Mouse (Mus musculus): ENCODE data around the gene Coa7. TPM values are rescaled to one million over a fixed set of nuclear protein-coding genes. Genes with fewer than 3 reads are reported as not detected.

Gene Coa7
- 50.4 and 57.5 TPM in 2 replicates for polyA plus RNA-seq (2016; fragmentation: Nextera tagmentation; extraction: Ambion mirVana)

DNA sequence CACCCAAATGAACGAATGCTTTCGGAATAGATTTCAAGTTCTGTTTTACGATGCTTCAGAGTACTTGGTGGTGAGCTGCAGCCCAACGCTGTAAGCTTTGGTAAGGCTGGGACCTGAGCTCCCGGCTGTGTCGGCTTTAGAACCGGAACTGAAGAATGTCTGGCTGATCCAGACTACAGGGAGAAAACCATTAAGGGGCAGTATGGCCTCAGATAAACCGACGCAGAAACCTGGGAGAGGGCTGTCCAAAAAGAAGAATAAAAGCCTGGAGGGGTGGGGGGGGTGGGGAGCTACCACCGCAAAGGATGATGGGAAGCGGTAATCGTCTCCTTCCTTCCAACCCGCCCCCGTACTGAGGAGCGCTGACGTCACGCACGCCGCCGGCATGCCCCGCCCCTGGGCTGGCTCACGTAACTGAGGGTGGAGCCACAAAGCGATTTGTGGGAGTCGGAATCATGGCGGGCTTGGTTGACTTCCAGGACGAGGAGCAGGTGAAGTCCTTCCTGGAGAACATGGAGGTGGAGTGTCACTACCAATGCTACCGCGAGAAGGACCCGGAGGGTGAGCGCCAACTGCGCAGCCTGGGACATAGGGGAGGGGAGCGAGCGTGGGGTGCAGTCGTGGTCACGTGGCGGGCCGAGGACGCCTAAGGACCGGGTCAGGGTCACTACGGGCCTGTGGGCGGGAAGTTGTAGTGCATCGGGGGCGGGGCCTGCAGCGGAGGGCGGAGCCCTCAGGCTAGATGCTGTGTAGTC lies at the start of gene Coa7:
TSS of gene Coa7 (plus strand) at position 411 of the 755 bp plus-strand sequence.
- H3K36me3 ChIP-seq = peaks cover 17% of the 10 kb centered on the region
- H3K9me3 ChIP-seq = no peaks in the 10 kb centered on the region
- H3K4me2 ChIP-seq (replicated peaks) = peak within 1 kb of the TSS; percentile 61
- H3K9ac ChIP-seq (replicated peaks) = peak within 1 kb of the TSS; percentile 60
- under 1% methylated on average over 45 of the region's 45 CpGs for WGBS
- peak within 1 kb of the TSS; percentile 70 for H3K4me3 ChIP-seq
- no peaks in the 10 kb centered on the region for H3K27me3 ChIP-seq
- H3K27ac ChIP-seq (replicated peaks) = peak within 1 kb of the TSS; percentile 93
- peak; percentile 95 for ATAC-seq (ENCODE audit: low FRiP score, low read depth)
- peaks cover 9% of the 10 kb centered on the region; the same call in 1 of the 2 replicates for H3K4me1 ChIP-seq

DNA sequence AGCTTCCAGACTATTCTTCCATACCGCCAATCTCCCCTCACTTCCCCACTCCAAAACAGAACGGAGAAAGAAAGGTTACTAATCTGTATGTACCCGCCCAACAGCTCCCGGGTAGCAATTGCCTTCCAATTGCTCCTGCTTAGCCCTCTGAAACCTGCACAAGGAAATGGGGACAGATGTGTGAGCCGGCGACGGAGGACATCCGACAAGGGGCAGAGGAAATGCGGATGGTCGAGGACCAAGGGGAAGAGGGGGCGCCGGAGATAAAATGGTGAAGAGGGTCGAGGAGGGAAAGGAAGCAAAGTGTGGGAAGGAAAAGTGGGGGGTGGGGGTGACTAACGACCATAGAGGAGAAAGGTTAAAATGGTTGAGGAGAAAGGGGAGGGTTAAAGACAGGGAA lies 27.7 kb upstream of the Coa7 start:
- Histone ChIP-seq H3K27ac (replicated peaks) (peak overlapping the region; percentile 96), H3K9me3 (no peaks in the 10 kb centered on the region), H3K4me2 (replicated peaks) (peak overlapping the region; percentile 65), H3K4me3 (peak overlapping the region; percentile 92), H3K36me3 (peaks cover 5% of the 10 kb centered on the region; the same call in 1 of the 2 replicates), H3K27me3 (no peaks in the 10 kb centered on the region), H3K9ac (replicated peaks) (peak overlapping the region; percentile 93), H3K4me1 (peaks cover 18% of the 10 kb centered on the region)
- 2% methylated on average over 14 of the region's 14 CpGs for WGBS
- peak; percentile 16; the same call in 1 of the 2 replicates for ATAC-seq (ENCODE audit: low FRiP score, low read depth)

DNA sequence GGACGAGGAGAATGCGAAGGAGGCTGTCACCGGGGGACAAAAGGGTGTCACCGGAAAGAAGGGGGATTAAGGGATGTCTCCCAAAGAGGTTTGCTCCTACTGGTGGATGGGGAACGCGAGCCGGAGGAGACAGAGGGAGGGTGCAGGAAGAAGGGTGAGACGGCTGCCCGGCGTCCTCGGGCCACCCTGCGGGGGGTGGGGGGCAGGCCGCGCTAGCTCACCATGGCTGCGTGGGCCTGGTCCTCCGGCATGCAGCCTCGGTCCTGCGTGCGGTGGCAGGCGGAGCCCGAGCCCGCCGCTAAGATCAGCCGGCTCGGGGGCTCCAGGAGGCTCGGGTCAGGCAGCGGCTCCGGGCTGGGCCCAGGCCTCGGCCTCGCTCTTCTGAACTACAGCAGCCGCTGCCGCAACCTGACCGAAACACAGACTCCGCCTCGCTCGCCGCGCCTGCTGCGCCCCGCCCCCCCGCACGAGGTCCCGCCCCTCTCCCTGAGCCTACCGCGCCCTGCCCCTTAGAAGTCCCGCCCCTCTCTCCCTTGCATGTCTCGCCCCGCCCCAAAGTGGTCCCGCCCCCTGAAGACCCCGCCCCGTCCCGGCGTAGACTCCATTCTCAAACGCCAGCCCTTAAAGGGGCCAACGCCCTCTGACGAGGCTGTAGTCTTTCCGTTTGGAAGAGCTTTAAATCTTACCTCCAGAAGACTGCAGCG lies 27.1 kb upstream of the Coa7 start, which contains the start of gene Zyg11b:
TSS of gene Zyg11b (minus strand) at position 427 of the 704 bp plus-strand sequence.
- Histone ChIP-seq H3K27me3 (no peaks in the 10 kb centered on the region), H3K9ac (replicated peaks) (peak within 1 kb of the TSS; percentile 93), H3K9me3 (no peaks in the 10 kb centered on the region), H3K36me3 (peaks cover 5% of the 10 kb centered on the region; the same call in 1 of the 2 replicates), H3K4me1 (peaks cover 18% of the 10 kb centered on the region), H3K4me2 (replicated peaks) (peak within 1 kb of the TSS; percentile 65), H3K4me3 (peak within 1 kb of the TSS; percentile 92), H3K27ac (replicated peaks) (peak within 1 kb of the TSS; percentile 96)
- peak; percentile 95 for ATAC-seq (ENCODE audit: low FRiP score, low read depth)
- under 1% methylated on average over 58 of the region's 58 CpGs for WGBS

DNA sequence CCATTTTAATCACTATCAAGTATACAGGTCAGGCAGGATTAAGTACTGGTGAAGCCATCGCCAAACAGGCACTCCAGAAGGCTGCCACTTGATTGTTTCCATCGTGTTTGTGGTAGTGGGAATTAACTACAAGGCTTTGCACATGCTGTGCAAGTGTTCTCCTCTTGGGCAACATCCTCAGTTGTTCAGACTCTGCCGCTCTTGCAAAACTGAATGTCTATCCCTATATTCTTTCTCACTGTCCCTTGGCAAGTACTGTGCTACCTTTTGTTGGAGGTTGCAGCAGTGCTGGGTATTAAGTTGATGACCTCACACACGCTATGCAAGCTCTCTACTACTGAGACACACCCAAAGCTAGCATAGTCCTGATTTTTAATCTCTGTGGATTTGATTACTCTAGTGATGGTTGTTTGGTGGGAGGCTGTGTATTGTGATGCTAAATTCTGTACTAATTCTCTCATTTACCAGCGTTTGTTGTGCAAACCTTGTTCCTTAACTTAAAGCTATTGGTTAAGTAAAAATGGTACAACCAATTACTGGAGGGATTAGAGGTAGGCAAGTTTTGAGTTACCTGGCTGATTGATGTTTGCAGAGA lies 25.5 kb upstream of the Coa7 start:
- Histone ChIP-seq H3K4me3 (no peak overlapping the region), H3K4me2 (replicated peaks) (no peak overlapping the region), H3K36me3 (no peaks in the 10 kb centered on the region), H3K27me3 (no peaks in the 10 kb centered on the region), H3K27ac (replicated peaks) (no peak overlapping the region), H3K9ac (replicated peaks) (no peak overlapping the region), H3K4me1 (peaks cover 18% of the 10 kb centered on the region), H3K9me3 (peaks cover 3% of the 10 kb centered on the region; the same call in 1 of the 2 replicates)
- no peak for ATAC-seq (ENCODE audit: low FRiP score, low read depth)
- WGBS = 74% methylated on average over 5 of the region's 5 CpGs

DNA sequence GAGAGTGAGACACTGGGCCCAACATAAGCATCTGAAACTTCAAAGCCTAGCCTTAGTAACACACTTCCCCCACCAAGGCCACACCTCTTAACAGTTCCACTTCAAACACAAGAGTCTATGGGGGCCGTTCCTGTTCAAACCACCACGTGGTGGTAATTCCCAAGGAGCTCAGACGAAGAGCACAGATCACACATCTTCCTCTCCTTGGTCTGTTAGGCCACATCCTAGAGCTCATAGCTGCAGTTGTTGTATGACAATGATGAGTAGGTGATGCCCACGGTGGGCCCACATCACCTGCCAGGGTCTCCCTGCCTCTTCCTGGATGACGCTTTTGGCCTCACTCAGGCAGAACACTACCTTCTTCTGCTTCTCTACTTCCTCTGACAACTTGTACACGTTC lies 17.2 kb upstream of the Coa7 start:
- H3K27me3 ChIP-seq = no peaks in the 10 kb centered on the region
- WGBS = 81% methylated on average over 6 of the region's 6 CpGs
- no peak overlapping the region for H3K9ac ChIP-seq (replicated peaks)
- peaks cover 6% of the 10 kb centered on the region; the same call in 1 of the 2 replicates for H3K9me3 ChIP-seq
- no peak overlapping the region for H3K4me3 ChIP-seq
- H3K4me1 ChIP-seq = no peaks in the 10 kb centered on the region
- no peak overlapping the region for H3K4me2 ChIP-seq (replicated peaks)
- H3K27ac ChIP-seq (replicated peaks) = no peak overlapping the region
- no peak for ATAC-seq (ENCODE audit: low FRiP score, low read depth)
- H3K36me3 ChIP-seq = no peaks in the 10 kb centered on the region

DNA sequence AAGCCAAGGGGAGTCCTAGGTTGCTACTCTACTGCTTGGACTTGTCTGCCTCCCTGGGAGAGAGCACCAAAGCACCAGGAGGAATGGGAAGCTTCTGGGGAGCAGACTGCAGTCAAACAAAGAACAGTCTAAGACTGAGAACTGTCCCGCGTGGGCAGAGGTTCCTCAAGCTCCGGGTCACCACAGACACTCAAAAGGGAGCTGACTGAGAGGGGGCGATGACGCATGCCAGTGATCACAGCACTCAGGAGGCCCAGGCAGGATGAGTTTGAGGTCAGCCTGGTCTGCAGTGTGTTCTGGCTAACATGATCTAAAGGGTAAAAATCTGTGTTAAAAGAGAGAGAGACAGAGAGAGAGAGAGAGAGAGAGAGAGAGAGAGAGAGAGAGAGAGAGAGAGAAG lies 13.9 kb upstream of the Coa7 start:
- no peak for ATAC-seq (ENCODE audit: low FRiP score, low read depth)
- Histone ChIP-seq H3K9me3 (no peaks in the 10 kb centered on the region), H3K4me3 (no peak overlapping the region), H3K36me3 (no peaks in the 10 kb centered on the region), H3K27ac (replicated peaks) (no peak overlapping the region), H3K9ac (replicated peaks) (no peak overlapping the region), H3K4me1 (no peaks in the 10 kb centered on the region), H3K27me3 (no peaks in the 10 kb centered on the region), H3K4me2 (replicated peaks) (no peak overlapping the region)
- 55% methylated on average over 5 of the region's 5 CpGs for WGBS

DNA sequence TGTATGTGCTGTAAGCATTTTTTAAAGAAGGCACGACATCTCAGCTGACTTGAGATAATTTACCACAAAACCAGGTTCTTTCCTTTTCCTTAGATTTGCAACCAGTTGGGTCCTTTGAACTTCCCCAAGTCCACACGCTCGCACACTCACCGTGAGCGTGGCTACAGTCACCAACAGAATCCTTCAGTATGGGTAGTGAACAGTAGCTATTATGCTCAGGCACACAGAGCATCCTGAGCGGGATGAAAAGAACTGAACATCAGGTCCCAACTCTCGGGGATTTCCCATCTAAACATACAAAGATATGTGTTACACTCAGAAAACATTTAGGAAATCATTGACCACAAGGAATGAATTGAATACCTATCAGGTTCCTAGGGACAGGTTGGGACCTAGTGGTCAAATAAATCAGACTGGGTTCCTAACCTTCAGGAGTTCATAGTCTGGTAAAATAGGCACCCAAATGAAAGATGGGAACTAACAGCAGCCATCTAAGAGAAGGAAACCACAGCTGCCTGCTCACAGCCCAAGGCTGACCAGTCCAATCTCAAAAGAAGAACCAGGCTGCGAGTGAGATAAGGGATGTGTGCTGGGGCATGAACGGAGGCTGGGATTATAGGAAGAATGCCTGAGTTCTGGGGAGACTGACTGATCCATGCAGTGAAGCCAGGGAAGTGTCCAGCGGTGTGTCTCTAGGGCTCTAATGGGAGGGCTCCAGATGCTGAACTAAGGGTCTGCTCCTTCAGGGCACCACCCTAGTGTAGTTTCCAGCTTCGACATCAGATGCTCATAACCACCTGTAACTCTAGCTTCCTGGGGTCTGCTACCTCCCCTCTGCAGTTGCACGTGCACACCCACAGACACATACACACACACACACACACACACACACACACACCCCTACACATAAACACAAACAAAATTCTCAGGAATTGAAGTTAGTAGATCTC lies 10.0 kb upstream of the Coa7 start:
- no peak overlapping the region for H3K4me2 ChIP-seq (replicated peaks)
- no peak overlapping the region for H3K4me3 ChIP-seq
- H3K27me3 ChIP-seq = no peaks in the 10 kb centered on the region
- H3K9ac ChIP-seq (replicated peaks) = no peak overlapping the region
- no peak for ATAC-seq (ENCODE audit: low FRiP score, low read depth)
- no peaks in the 10 kb centered on the region for H3K36me3 ChIP-seq
- no peaks in the 10 kb centered on the region for H3K4me1 ChIP-seq
- no peak overlapping the region for H3K27ac ChIP-seq (replicated peaks)
- no peaks in the 10 kb centered on the region for H3K9me3 ChIP-seq
- 86% methylated on average over 12 of the region's 12 CpGs for WGBS

DNA sequence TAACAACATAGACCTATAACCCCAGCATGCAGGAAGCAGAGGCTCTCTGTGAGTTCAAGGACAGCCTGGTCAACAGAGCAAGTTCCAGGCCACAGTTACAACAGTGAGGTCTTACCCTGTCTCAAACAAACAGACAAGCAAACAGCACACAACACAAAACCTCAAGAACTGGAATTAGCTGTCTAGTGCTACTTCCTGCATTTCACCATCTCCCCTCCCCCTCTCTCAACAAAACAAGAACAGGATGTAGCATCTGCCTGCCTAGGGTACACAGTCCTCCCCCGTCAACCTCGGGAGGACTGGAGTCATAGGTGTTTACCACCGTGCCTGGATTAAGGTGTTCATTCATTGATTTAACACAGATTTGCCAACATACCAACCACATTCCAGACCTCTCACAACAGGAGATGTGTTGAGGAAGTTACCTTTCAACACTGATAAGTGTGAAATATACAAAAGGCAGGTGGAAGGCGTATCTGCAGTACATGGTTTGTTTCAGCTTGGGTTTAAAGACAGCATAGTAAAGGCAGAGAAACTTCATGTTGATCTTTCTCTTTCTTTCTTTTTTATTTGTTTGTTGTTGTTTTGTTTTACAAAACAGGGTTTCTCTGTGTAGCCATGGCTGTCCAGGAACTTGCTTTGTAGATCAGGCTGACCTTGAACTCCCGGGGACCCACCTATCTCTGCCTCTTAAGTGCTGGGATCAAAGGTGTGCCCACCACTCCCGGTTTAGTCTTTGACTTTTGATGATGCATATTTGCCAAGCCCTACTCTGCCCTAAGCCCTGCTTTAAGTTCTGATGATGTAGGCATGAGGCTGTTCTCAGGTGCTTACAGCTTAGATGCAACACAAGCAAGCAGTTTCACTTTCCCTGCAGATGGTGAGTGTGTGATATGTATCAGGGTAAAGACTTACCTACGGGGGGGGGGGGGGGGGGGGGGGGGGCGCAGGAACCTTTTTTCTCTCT lies 9.0 kb upstream of the Coa7 start:
- no peaks in the 10 kb centered on the region for H3K36me3 ChIP-seq
- no peaks in the 10 kb centered on the region for H3K9me3 ChIP-seq
- no peak overlapping the region for H3K27ac ChIP-seq (replicated peaks)
- H3K4me1 ChIP-seq = no peaks in the 10 kb centered on the region
- no peak for ATAC-seq (ENCODE audit: low FRiP score, low read depth)
- no peak overlapping the region for H3K9ac ChIP-seq (replicated peaks)
- H3K4me2 ChIP-seq (replicated peaks) = no peak overlapping the region
- 85% methylated on average over 7 of the region's 8 CpGs for WGBS
- no peak overlapping the region for H3K4me3 ChIP-seq
- H3K27me3 ChIP-seq = no peaks in the 10 kb centered on the region

DNA sequence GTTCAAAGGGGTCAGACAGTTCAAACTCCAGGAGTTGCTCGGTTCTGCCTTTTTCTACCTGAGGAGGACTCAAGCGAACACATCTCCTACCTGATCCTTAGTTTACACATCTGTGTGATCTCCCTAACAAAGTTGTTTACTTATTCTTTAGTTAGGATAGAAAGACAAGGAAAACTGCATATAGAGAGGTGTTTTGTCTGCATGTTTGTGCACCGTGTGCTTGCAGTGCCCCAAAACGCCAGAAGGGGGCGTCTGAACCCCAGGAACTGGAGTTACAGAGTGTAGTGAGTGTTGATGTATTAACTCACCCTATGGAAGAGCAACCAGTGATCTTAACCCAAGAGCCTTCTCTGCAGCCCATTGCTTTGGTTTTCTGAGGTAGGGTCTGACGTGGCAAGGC lies 8.2 kb upstream of the Coa7 start:
- Histone ChIP-seq H3K27ac (replicated peaks) (no peak overlapping the region), H3K9me3 (no peaks in the 10 kb centered on the region), H3K36me3 (no peaks in the 10 kb centered on the region), H3K27me3 (no peaks in the 10 kb centered on the region), H3K9ac (replicated peaks) (no peak overlapping the region), H3K4me2 (replicated peaks) (no peak overlapping the region), H3K4me1 (no peaks in the 10 kb centered on the region), H3K4me3 (no peak overlapping the region)
- ATAC-seq (ENCODE audit: low FRiP score, low read depth) = no peak
- WGBS = 70% methylated on average over 6 of the region's 6 CpGs

DNA sequence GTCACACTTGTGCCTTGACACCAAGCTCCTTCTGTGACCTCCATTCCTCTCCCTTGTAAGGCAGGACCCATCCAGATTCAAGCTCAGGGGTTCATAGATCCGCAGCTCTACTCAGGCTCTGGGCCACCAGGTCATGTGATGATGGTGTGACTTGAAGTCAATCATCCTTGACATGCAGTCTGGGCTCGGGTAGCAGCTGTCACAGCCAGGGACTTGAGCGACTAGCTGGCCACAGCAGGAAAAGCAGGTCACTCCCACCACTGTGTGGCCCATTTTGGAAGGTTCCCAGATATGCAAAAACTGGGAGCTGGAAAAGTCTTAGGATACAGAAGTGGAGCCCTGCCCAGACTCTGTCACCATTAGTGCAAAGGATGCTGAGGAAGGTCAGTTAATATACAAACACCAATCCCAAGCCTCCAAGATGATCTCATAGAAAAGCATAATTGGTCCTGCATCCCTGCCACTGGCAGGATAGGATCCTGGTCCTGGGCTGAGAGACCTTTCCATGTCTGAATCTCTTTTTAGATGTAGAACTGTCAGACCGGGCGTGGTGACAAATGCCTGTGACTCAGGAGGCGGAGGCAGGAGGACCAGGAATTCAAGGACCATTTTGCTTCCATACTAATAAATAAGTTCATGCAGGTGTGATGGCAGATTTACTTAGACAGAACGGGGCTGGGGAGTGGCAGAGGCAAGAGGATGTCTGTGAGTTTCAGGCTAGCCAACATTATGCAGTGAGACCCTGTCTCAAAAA lies 7.1 kb upstream of the Coa7 start:
- Histone ChIP-seq H3K9ac (replicated peaks) (no peak overlapping the region), H3K4me2 (replicated peaks) (no peak overlapping the region), H3K4me3 (no peak overlapping the region), H3K27me3 (no peaks in the 10 kb centered on the region), H3K27ac (replicated peaks) (no peak overlapping the region), H3K36me3 (no peaks in the 10 kb centered on the region), H3K9me3 (no peaks in the 10 kb centered on the region), H3K4me1 (no peaks in the 10 kb centered on the region)
- ATAC-seq (ENCODE audit: low FRiP score, low read depth) = no peak
- 81% methylated on average over 7 of the region's 7 CpGs for WGBS

Data from midbrain, embryonic 12.5 days (tissue).